Mouse (Mus musculus): ENCODE measurements around the gene Akap8l.

GRCm38 (mm10) chr17:32327501-32327900, 22.9 kb downstream of the Akap8l start:
- no peak for TF ChIP-seq CTCF (IDR thresholded peaks at IDR 0.05; ENCODE audit: control insufficient read depth, insufficient read depth, low read length)
- no peak for TF ChIP-seq POLR2A (IDR thresholded peaks at IDR 0.05; ENCODE audit: borderline replicate concordance, control insufficient read depth, low read depth, low read length)

Data from bone marrow, adult 2 months (tissue).